10 mouse cellular contexts compared by ENCODE assay signal in the genomic region with DNA sequence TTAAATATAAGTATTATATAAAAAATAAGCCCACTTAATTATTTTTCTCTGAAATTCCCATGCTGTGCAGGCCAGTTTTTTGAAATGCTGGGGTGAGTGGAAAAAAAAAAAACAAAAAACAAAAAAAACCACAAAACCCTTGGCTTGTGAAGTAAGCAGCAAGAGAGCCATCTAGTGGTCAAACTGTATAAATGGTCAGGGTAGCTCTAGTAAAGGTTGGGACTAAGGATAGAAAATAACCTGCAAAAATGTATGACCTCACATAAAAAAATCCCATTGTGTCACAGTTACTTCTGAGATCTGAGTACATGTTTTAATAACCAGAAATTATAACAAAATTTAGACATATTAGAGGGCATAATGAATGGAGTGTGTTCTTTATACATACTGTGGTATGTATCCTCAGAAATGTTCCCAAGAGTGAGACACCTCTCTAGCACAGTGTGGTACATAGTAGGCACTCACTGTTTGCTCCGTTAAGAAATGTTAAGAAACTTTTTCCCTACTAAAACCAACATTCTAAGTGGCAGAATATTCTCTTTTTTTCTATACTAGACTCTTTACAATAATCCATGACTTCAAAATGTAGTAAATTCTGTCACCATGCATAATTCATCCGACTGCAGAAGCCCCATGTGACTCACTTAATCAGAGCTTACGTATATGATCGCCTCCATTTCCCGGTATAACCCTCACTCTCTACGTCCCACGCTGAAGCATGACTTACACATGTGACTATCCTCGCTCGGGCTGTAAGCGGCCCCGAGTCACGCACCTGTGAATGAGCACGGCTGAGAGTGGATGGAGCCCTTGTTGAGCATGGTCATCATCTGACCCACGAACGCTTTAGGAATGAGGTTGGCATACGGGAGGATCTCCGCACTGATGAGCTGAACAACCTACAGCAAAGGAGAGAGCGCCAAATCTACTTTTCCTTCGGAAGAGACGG.
DNase-seq lines count a peak whose midpoint lies in the region; ATAC-seq and TF ChIP-seq lines count a peak whose summit lies in the region.
"Had no signal": no experiment of that assay in that cellular context is flagged by ENCODE, and none has a peak within 500 bp of the region (broad histone marks: within the 10 kb centered on the region; RNA-seq: fewer than 3 reads in every experiment).

No protein-coding gene starts in this region.

- intact Hi-C loops in gastrocnemius, adult 2 months (cut with DNase I), result loop anchor here (1.0 to 10.0 kb wide), 2 partner anchors 201 to 451 kb away; no protein-coding TSS in a partner anchor
- intact Hi-C loops in left cerebral cortex, postnatal 4 days (cut with DNase I), result loop anchor here (2.0 to 5.0 kb wide), 2 partner anchors 203 to 453 kb away; no protein-coding TSS in a partner anchor

- peak; percentile 95; the same call in 1 of the 2 replicates for TF ChIP-seq CTCF in gastrocnemius, adult 2 months (IDR thresholded peaks at IDR 0.05)
- TF ChIP-seq CTCF in liver, embryonic 14.5 days (IDR thresholded peaks at IDR 0.05; ENCODE audit: low read depth), result peak; percentile 64; the same call in 1 of the 2 replicates

- no peak overlapping the region for H3K9ac ChIP-seq in liver, embryonic 14.5 days (replicated peaks)
- H3K9ac ChIP-seq: heart, embryonic 13.5 days had no signal

- 86% methylated on average over 20 of the region's 20 CpGs for WGBS in liver, embryonic 14.5 days (ENCODE audit: insufficient replicate concordance)

- H3K36me3 ChIP-seq in liver, embryonic 14.5 days (replicated peaks; ENCODE audit: control insufficient read depth, insufficient read depth, low read depth), result no peaks in the 10 kb centered on the region; the same call in 1 of the 2 replicates

- H3K4me1 ChIP-seq in liver, embryonic 14.5 days (replicated peaks; ENCODE audit: control insufficient read depth in 2 of 2, insufficient read depth in 2 of 2, low read length in 1 of 2), result no peaks in the 10 kb centered on the region
- H3K4me1 ChIP-seq: heart, embryonic 13.5 days had no signal

- no peak for TF ChIP-seq EP300 in liver, embryonic 14.5 days (IDR thresholded peaks at IDR 0.05; ENCODE audit: low read depth)

- no peaks in the 10 kb centered on the region for H3K9me3 ChIP-seq in liver, embryonic 14.5 days (ENCODE audit: control insufficient read depth, low read length)
- H3K9me3 ChIP-seq: G1E; heart, embryonic 13.5 days had no signal

- H3K4me2 ChIP-seq in liver, embryonic 14.5 days (ENCODE audit: low read depth), result no peak overlapping the region
- H3K4me2 ChIP-seq: heart, embryonic 13.5 days had no signal

- no peak overlapping the region for H3K4me3 ChIP-seq in gastrocnemius, adult 2 months
- H3K4me3 ChIP-seq in liver, embryonic 14.5 days (ENCODE audit: insufficient read depth in 1 of 2, low read depth in 2 of 2, low read length in 2 of 2), result no peak overlapping the region
- H3K4me3 ChIP-seq: heart, embryonic 13.5 days had no signal

- ATAC-seq in liver, embryonic 14.5 days (ENCODE audit: insufficient read depth), result 0 out of 2 replicates have a peak, but pooled peaks have one; percentile 8

- no peaks in the 10 kb centered on the region for H3K27me3 ChIP-seq in liver, embryonic 14.5 days (ENCODE audit: control insufficient read depth, insufficient read depth, low read length)
- H3K27me3 ChIP-seq: heart, embryonic 13.5 days had no signal

- DNase-seq in gastrocnemius, adult 2 months, result no peak
- no peak for DNase-seq in gastrocnemius, postnatal 4 days (ENCODE audit: low spot score in 2 of 2)
- DNase-seq in 416B (ENCODE audit: low read depth), result peak; percentile 85
- peak; percentile 41 for DNase-seq in c-Kit-positive CD71-positive TER-119-positive erythroid progenitor cells, embryonic 14.5 days (ENCODE audit: low spot score)
- no peak for DNase-seq in liver, embryonic 14.5 days (ENCODE audit: low read depth in 3 of 3, low spot score in 3 of 3)
- no peak for DNase-seq in right cerebral cortex, postnatal 10 days (ENCODE audit: low spot score in 2 of 2)
- no peak for DNase-seq in thymus, adult 18-20 months
- DNase-seq in left cerebral cortex, postnatal 4 days, result no peak

- H3K27ac ChIP-seq in gastrocnemius, adult 2 months, result no peak overlapping the region
- H3K27ac ChIP-seq in liver, embryonic 14.5 days, result no peak overlapping the region
- H3K27ac ChIP-seq: heart, embryonic 13.5 days had no signal

Comparison
In these comparisons a context has a peak if more than half of its experiments do, and no peak if none do; other contexts are left out.
1. DNase-seq: peak in 416B (single experiment) and c-Kit-positive CD71-positive TER-119-positive erythroid progenitor cells, embryonic 14.5 days (single experiment); none in gastrocnemius, adult 2 months (single experiment), gastrocnemius, postnatal 4 days (0 of 2), liver, embryonic 14.5 days (0 of 3), right cerebral cortex, postnatal 10 days (0 of 2), thymus, adult 18-20 months (0 of 2) and left cerebral cortex, postnatal 4 days (single experiment).